Mouse (Mus musculus) central nervous system, embryonic 11.5 days (tissue): ENCODE data around the gene Tmco4. TPM values are rescaled to one million over a fixed set of nuclear protein-coding genes. Genes with fewer than 3 reads are reported as not detected.

Experiments
- polyA plus RNA-seq: library from polyadenylated mRNA; depleted of rRNA; stranded (reverse); fragments of >200 nt; gene quantifications from 2 replicates; pipeline ENCODE4 v1.2.3, GENCODE M21; 2012; rRNA removed

The Tmco4 gene
- polyA plus RNA-seq, result 0.85 and 1.8 TPM in 2 replicates

DNA sequence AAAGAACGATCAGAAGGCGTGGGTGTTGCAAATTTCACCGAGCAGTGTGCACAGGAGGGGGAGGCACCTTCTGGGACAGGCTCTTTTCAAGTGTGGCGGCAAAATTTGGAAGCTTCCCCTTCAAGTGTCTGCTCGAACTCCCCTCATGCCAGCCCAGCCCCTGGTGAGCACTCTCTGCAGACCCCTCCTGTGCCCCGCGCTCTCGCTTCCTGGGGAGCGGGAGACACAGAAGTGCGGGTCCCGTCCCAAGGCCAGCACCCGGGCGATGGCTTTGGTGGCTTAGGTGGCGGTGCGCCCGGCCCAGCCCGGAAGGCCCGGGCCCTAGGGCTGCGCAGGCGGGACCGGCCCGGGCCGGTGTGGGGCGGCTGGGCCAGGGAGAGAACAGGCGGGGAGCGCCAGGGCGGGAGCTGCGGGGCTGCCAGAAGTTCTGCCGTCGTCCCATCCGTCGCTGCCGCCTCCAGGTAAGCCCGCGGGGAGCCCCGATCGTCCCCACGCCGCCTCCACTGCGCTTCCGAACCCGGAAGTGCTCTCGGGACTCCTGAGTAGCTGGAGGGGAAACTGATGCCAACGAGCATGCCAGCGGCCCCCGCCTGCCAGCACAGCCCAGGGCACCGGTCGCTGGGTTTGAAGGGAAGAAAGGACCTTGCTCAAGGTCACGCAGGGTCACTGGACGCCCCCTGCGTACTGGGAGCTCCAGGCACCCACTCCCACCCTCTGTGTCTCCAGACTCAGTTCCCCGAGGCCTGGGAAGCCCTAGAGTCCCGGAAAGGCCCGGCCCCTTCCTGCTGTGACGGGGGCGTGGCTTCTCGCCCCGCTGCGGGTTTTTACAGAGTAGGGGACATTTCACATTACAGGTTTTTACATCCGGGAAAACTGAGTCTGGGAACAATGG lies at the start of gene Tmco4:
Gene Tmco4 (plus strand): TSS at position 62 of the 892 bp plus-strand sequence.

DNA sequence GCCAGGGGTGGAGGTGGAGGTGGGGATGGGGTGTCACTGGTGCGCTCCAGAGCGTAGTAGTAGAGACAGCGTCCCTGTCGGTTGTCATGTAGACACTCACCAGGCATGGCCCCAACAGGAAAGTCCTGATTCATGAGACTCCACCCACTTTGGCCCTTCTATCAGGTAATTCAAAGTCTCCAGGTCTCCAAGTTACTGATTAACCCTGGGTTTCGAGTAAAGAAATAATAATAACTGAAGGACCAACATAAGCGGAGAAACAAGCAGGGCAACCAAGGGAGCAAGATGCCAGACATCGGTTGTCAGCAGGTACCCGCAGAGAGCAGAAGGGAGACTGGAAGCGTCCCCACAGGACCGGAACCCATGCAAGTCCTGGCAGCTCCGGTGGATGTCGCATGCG lies 5.8 kb upstream of the Tmco4 start, which contains the start of gene Rnf186:
Gene Rnf186 (plus strand): TSS at position 247 of the 400 bp plus-strand sequence.

DNA sequence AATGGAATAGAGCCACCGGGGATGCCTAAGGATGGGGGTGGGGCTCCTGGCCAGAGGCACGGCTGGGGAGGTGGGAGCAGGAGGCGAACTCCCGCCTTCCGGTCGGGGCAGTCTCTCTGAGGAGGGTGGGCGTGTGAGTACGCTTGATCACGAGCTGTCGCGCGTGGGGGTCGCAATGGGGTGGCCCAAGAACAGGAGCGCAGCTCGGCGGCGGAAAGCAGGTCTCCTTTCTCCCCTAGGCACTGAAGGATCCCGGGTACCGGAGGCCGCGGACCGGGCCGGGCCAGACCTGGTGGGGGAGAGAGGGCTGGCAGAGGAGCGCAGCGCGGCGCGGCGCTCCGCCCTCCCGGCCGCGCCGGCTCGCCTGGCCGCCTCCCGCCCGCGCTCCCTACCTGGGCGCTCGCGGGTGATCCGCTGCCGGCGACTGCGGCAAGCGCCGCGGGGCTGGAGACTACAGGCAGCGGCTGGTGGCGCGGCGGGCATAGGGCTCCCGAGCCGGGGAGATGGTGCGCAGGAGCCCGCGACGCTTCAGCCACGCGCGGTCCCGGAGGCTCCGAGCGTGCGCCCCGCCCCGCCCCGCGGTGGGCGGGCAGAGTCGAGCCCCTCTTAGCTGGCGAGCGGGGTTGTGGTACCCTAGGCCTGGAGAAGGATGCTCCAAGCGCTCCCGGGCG lies 102.5 kb downstream of the Tmco4 start, which contains the start of gene Htr6:
Gene Htr6 (minus strand): TSS at position 530 of the 671 bp plus-strand sequence.

DNA sequence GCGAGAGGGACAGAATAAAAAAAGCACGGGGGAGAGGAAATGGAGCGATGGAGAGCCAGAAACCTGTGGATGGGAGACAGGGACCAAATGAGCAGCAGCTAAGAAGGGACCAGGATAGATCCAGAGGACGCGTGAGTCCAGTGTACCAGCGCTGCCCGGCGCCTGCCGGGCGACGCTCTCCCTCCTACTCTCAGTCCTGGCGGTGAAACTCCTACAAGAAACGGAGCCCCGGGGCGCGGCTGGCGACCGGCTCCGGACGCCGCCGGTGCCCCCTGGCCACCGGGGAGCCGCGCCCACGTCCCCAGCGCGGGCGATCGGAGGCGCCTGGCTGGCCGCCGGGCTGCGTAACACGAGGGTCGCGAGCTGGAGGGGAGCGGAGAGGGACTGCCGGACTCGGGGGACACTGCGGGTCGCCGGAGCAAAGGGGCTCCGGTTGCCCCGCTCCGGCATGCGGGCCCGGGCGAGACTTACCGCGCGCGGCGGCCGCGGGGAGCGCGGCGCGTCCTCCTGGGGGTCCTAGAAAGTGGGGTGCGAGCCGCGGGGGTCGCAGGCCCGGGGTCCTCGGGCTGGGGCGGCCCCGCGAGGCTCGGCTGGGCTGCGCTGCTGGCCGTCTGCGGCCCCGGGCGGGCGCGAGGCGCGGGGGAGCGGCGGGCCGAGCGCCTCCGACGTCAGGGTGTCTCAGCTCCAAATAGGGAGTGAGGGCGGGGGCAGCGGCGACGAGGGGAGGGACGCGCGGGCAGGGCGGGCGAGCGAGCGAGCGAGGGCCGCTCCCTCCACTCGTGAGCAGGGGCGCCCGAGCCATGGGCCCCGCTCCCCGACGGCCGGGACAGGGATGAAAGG lies 119.9 kb downstream of the Tmco4 start, which contains the start of gene Nbl1:
Gene Nbl1 (minus strand): TSS at position 638 of the 840 bp plus-strand sequence.

Other genes with a start within 250 kb of the Tmco4 start
- 0.68 and 0.73 TPM in 2 replicates for gene Pla2g2c, start 248.1 kb upstream of the Tmco4 start, polyA plus RNA-seq
- gene Ubxn10, start 235.7 kb upstream of the Tmco4 start, polyA plus RNA-seq, result 0.98 and 1.5 TPM in 2 replicates
- gene Pla2g2f, start 215.3 kb upstream of the Tmco4 start, polyA plus RNA-seq, result 0.19 and 0.25 TPM in 2 replicates
- gene Pla2g2d, start 197.2 kb upstream of the Tmco4 start, polyA plus RNA-seq, result 0.22 and 0.24 TPM in 2 replicates
- gene Pla2g5, start 109.4 kb upstream of the Tmco4 start, polyA plus RNA-seq, result 0.17 and 0.53 TPM in 2 replicates
- not detected in 2 replicates for gene Gm13030, start 98.9 kb upstream of the Tmco4 start, polyA plus RNA-seq
- gene Pla2g2e, start 94.9 kb upstream of the Tmco4 start, polyA plus RNA-seq, result not detected in 2 replicates
- gene Otud3, start 58.9 kb upstream of the Tmco4 start, polyA plus RNA-seq, result 7.8 and 9.4 TPM in 2 replicates
- 0.05 TPM in 1 of 2 replicates, not detected in the other for gene Rnf186, start 5.8 kb upstream of the Tmco4 start, polyA plus RNA-seq
- gene Htr6, start 102.7 kb downstream of the Tmco4 start, polyA plus RNA-seq, result 0.11 and 0.61 TPM in 2 replicates
- gene Nbl1, start 120.1 kb downstream of the Tmco4 start, polyA plus RNA-seq, result 15.3 and 33.4 TPM in 2 replicates
- 176 and 245 TPM in 2 replicates for gene Minos1, start 158.2 kb downstream of the Tmco4 start, polyA plus RNA-seq
- gene Capzb, start 220.0 kb downstream of the Tmco4 start, polyA plus RNA-seq, result 212 and 214 TPM in 2 replicates